Mouse (Mus musculus): ENCODE results near the gene Slc27a5. TPM values are rescaled to one million over a fixed set of nuclear protein-coding genes. Genes with fewer than 3 reads are reported as not detected.

Slc27a5 gene
- 0.17 and 0.32 TPM in 2 replicates for polyA plus RNA-seq (2015; fragmentation: Nextera tagmentation; extraction: Ambion mirVana)

DNA sequence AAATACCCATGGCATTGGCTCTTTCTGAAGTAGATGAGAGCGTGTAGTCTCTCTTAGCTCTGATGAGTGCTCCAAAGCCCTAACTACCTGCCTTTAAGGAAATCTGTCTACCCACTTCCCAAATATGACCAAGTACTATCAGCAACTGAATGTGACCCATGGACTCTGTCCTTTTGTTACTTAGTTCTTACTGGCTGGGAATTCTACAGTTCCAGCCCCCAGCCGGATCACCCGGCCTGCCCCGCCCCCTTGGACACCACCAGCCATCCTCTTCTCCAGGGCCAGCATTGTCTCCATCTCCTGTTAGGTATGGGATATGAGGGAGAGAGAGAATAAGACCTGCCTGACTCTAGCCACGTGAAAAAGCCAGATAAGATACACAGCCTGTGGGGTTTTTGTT lies at the start of gene Slc27a5:
TSS of gene Slc27a5 (minus strand) at position 140 of the 400 bp plus-strand sequence.

DNA sequence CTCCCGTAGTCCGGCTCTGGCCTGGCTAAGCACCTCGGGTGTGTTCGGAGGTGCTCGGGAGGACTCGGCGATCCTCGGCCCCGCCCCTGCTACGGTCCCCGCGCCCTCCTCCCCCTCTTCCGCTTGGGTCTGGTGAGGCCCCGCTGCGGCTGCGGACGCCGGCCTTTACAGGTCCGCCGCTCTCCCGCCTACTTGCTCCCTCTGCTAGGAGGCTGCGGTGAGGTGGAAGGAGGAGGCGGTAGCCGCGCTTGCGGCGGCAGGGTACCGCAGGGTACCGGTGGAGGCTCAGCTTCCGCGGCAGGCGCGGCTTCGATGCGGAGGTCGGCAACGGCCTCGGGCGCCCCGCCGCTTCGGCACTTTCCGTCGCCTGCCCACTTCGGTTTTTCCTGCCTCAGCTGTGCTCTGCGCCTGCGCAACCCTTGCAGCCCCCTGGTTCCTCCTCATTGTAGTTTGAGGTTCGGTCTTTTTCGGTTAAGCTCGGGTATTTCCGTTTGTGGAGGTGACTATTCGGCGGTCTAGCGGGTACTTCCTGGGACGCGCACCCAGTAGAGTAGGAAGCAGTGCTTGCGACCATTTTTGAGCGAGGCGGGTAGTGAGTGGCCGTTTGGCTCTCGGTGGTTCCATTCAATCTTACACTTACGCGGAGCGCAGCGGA lies 40.0 kb upstream of the Slc27a5 start, which contains the start of gene Ube2m:
TSS of gene Ube2m (minus strand) at position 375 of the 655 bp plus-strand sequence.

DNA sequence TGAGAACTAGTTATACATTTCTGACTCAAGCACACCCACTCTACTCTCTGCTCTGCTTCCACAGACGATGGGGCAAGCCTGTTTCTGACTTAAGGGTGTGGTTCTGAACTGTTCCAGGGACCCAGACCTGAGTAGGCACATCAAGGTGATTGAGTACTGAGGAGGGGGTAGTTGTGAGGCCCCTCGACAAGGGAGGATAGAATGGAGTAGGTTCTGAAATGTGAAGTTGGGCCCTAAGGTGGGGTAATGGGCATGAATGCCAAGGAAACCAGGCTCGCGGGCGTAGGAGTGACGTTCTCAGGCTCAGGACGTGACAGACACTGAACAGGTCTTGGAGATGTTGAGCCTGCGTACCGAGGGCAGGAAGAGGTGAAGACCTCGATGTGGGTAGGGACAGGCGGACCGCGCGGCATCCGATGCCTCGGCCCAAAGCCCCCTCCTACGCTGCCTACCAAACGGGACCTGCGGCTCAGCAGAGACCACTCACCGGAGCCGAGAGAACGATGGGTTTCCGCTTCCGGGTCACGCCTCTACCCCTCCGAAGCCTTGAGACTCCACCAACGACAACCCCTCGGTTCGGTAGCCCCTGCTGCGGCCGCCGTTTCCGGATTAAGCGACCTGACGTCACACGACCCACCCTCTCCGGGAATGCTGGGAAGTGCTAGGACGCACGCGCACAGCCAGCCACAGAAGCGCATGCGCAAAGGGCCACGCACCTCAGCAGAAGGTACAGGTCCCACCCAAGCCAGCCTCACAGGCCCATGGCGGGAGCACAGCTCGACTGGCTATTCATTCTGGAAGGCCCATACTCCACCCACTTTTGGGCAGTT lies 36.4 kb upstream of the Slc27a5 start, which contains the start of gene Chmp2a:
TSS of gene Chmp2a (minus strand) at position 660 of the 830 bp plus-strand sequence.

DNA sequence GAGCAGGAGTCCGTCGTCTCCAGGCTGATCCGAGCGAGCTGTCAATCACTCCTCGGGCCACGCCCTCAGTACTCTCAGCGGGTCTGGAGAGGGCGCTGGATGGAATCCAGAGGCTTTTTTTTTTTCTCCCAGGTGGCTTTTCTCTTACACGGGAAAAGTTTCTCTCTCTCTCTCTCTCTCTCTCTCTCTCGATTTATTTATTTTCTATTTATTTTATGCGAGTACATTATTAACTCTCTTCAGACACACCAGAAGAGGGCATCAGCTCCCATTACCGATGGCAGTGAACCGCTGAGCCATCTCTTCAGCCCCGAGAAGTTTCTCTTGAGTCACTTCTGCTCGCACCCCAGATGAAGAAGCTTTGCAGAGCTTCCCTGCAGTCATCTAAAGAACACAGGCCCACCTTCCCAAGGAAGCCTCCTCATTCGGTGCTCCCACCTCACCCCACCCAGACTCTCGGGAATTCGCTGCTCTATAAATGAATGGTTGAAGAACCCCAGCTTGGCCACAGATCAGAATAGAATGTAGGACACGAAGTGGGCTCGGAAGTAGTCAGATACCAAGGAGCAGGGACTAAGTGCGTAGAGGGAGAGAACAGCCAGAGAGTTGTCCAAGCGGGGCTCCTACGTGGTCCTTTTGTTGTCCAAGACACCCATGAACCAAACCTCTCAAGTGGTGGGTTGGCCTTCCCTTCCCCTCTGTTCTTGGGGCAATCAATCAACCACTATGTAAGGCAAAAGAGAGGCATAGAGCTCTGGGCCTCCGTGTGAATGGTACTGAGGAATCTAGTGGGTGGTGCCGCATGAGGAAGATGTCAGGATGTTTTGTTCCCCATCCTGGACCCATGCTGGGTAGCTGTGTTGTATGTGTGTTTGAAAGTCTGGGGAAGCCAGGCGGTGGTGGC lies 12.3 kb upstream of the Slc27a5 start, which contains the start of gene Zbtb45:
TSS of gene Zbtb45 (minus strand) at position 30 of the 904 bp plus-strand sequence.

DNA sequence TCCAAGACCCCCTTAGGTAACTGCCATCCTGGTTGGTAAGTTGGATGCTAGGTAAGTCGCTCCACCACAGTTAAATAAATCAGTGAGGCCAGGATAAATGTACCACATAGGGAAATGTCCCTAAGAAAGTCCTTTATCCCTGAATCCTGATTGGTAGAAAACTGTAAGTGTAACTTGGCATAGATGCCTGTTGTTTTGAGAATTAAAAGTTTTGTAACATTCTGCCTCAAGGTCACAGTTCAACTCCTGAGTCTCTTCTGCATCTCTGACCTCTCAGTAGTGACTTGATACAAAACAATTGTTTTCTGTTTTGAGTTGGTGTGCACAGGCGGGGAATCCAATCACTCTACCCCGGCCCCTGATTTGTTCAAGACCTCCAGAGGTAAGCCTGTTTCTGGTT lies 859 bp upstream of the Slc27a5 start, which contains the start of gene Trim28:
TSS of gene Trim28 (plus strand) at position 264 of the 400 bp plus-strand sequence.

DNA sequence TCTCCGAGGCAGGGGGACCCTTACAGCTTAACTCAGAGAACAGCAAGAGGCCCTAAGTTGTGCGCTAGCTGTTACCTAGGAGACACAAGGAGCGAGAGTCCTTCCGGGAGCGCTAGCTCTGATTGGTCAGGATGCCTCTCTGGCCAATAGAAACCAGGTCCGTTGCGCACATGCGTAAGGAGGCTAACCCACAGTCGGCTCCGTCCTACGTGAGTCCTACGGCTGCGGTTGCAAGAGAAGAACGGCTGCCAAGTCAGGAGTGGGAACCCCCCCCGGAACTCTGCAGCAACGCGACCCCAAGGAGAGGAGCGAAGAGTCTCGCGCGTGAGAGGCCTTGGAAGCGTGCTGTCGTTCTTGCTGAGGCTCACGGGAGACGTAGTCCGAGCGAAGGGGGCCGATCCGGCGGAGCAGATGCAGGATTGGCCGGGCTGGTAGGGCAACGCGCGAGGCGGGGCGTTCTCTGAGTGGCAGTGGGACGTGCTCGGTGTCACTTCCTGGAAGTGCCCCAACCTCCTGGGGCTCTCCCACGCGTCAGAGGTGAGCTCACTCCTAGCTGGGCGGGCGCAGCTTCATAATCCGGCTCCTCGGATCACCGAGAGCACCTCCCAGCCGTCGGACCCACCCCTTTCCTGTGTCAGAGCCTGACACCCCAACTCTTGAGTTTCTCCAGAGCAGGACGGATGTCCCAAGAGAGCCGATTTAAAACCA lies 20.2 kb downstream of the Slc27a5 start, which contains the start of gene Zfp446:
TSS of gene Zfp446 (plus strand) at position 167 of the 708 bp plus-strand sequence.

DNA sequence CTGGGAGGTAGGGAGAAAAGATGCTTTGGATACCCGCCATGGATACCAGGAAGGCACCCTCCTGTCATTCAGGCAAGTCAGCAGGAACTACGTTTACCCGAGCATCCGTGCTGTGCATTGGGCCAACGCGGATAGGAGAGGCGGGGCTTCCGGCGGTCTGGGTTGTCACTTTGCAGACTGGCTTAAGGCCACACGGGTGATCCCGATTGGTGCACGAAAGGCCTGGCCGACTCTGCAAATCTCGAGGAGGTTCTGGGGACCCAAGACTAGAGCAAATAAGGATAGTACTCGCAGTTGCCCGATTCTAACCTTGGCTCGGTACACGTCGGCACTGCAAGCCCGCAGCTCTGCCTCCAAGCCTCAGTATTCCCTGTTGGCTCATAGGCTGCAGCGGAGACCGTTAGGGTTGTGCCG lies 32.3 kb downstream of the Slc27a5 start, which contains the start of gene Zfp324:
TSS of gene Zfp324 (plus strand) at position 161 of the 414 bp plus-strand sequence.

Other genes with a start within 250 kb of the Slc27a5 start
- gene Zscan18, start 194.6 kb downstream of the Slc27a5 start, polyA plus RNA-seq (2015; fragmentation: Nextera tagmentation; extraction: Ambion mirVana), result 19.4 and 23.9 TPM in 2 replicates
- gene Zfp329, start 179.3 kb downstream of the Slc27a5 start, polyA plus RNA-seq (2015; fragmentation: Nextera tagmentation; extraction: Ambion mirVana), result 18.5 and 20.4 TPM in 2 replicates
- 15.4 and 15.5 TPM in 2 replicates for gene Zfp110, start 163.4 kb downstream of the Slc27a5 start, polyA plus RNA-seq (2015; fragmentation: Nextera tagmentation; extraction: Ambion mirVana)
- gene Zfp128, start 117.0 kb downstream of the Slc27a5 start, polyA plus RNA-seq (2015; fragmentation: Nextera tagmentation; extraction: Ambion mirVana), result 4.5 and 5.1 TPM in 2 replicates
- gene Zscan22, start 100.4 kb downstream of the Slc27a5 start, polyA plus RNA-seq (2015; fragmentation: Nextera tagmentation; extraction: Ambion mirVana), result 6.8 TPM in 2 replicates
- gene Rps5, start 75.9 kb downstream of the Slc27a5 start, polyA plus RNA-seq (2015; fragmentation: Nextera tagmentation; extraction: Ambion mirVana), result 620 and 632 TPM in 2 replicates
- gene Rnf225, start 70.8 kb downstream of the Slc27a5 start, polyA plus RNA-seq (2015; fragmentation: Nextera tagmentation; extraction: Ambion mirVana), result 1.0 and 1.6 TPM in 2 replicates
- 10.5 and 12.2 TPM in 2 replicates for gene Zfp324, start 32.4 kb downstream of the Slc27a5 start, polyA plus RNA-seq (2015; fragmentation: Nextera tagmentation; extraction: Ambion mirVana)
- gene Zfp446, start 20.3 kb downstream of the Slc27a5 start, polyA plus RNA-seq (2015; fragmentation: Nextera tagmentation; extraction: Ambion mirVana), result 6.8 and 7.0 TPM in 2 replicates
- gene Trim28, start 922 bp upstream of the Slc27a5 start, polyA plus RNA-seq (2015; fragmentation: Nextera tagmentation; extraction: Ambion mirVana), result 179 and 196 TPM in 2 replicates
- gene Zbtb45, start 11.8 kb upstream of the Slc27a5 start, polyA plus RNA-seq (2015; fragmentation: Nextera tagmentation; extraction: Ambion mirVana), result 28.3 and 32.5 TPM in 2 replicates
- gene Chmp2a, start 36.6 kb upstream of the Slc27a5 start, polyA plus RNA-seq (2015; fragmentation: Nextera tagmentation; extraction: Ambion mirVana), result 180 and 183 TPM in 2 replicates
- 188 and 191 TPM in 2 replicates for gene Ube2m, start 40.1 kb upstream of the Slc27a5 start, polyA plus RNA-seq (2015; fragmentation: Nextera tagmentation; extraction: Ambion mirVana)
- gene Mzf1, start 56.6 kb upstream of the Slc27a5 start, polyA plus RNA-seq (2015; fragmentation: Nextera tagmentation; extraction: Ambion mirVana), result 8.7 and 10.4 TPM in 2 replicates
- gene Vmn1r85, start 97.0 kb upstream of the Slc27a5 start, polyA plus RNA-seq (2015; fragmentation: Nextera tagmentation; extraction: Ambion mirVana), result 0.30 and 0.38 TPM in 2 replicates
- gene Vmn1r86, start 121.7 kb upstream of the Slc27a5 start, polyA plus RNA-seq (2015; fragmentation: Nextera tagmentation; extraction: Ambion mirVana), result not detected in 2 replicates
- gene Vmn1r87, start 142.0 kb upstream of the Slc27a5 start, polyA plus RNA-seq (2015; fragmentation: Nextera tagmentation; extraction: Ambion mirVana), result not detected in 2 replicates
- gene Vmn1r88, start 161.4 kb upstream of the Slc27a5 start, polyA plus RNA-seq (2015; fragmentation: Nextera tagmentation; extraction: Ambion mirVana), result not detected in 2 replicates
- gene Vmn1r89, start 214.8 kb upstream of the Slc27a5 start, polyA plus RNA-seq (2015; fragmentation: Nextera tagmentation; extraction: Ambion mirVana), result not detected in 2 replicates